Mouse (Mus musculus) E14TG2a.4 (cell line): ENCODE results near the gene Phf19.

Experiments
- CTCF ChIP-seq: conservative IDR thresholded peaks from 2 replicates; pipeline ENCODE4 v1.5.1; 2014; ENCODE audit warnings: low read length
- NANOG ChIP-seq: IDR thresholded peaks from 2 replicates; pipeline ENCODE4 v1.6.1; 2014; ENCODE audit warnings: borderline replicate concordance, low read length, mixed read lengths

- no peak for TF ChIP-seq CTCF
- no peak for TF ChIP-seq NANOG
Measured at GRCm38 (mm10) chr2:34880054-34880453, 33.8 kb downstream of the Phf19 start.
